Mouse (Mus musculus) kidney, embryonic 15.5 days (tissue): ENCODE results near the gene Ddx39b. TPM values are rescaled to one million over a fixed set of nuclear protein-coding genes. Genes with fewer than 3 reads are reported as not detected.
A peak's percentile ranks its signal among the peaks of the same experiment; 100 is the strongest.

Source experiments
- ATAC-seq: fragments of 200-750 bp; cut with Nextera tagmentation; replicated peaks from 2 replicates; pipeline ENCODE4 v1.8.0; 2017; ENCODE audit warnings: moderate TSS enrichment; ENCODE audit not compliant: low FRiP score
- H3K27ac ChIP-seq: fragments of 300-500 bp; sonication (generic); 2 replicates; pipeline ENCODE4 v1.5.1; 2015; ENCODE audit warnings: mild to moderate bottlenecking, inconsistent platforms
- H3K27me3 ChIP-seq: fragments of 300-500 bp; sonication (generic); 2 replicates; pipeline ENCODE4 v1.6.1; 2015; ENCODE audit warnings: inconsistent platforms
- H3K36me3 ChIP-seq: fragments of 300-500 bp; sonication (generic); 2 replicates; pipeline ENCODE4 v1.6.1; 2015; ENCODE audit warnings: inconsistent platforms
- H3K4me1 ChIP-seq: fragments of 300-500 bp; sonication (generic); 2 replicates; pipeline ENCODE4 v1.6.1; 2015; ENCODE audit warnings: inconsistent platforms
- H3K4me2 ChIP-seq: fragments of 300-500 bp; sonication (generic); 2 replicates; pipeline ENCODE4 v1.6.1; 2015; ENCODE audit warnings: moderate library complexity, mild to moderate bottlenecking, inconsistent platforms
- H3K4me3 ChIP-seq: fragments of 300-500 bp; sonication (generic); replicated peaks from 2 replicates; pipeline ENCODE4 v1.5.1; 2015; ENCODE audit warnings: mild to moderate bottlenecking, inconsistent platforms
- H3K9ac ChIP-seq: fragments of 300-500 bp; sonication (generic); 2 replicates; pipeline ENCODE4 v1.6.1; 2015; ENCODE audit warnings: mild to moderate bottlenecking, inconsistent platforms
- H3K9me3 ChIP-seq: fragments of 300-500 bp; sonication (generic); replicated peaks from 2 replicates; pipeline ENCODE4 v1.6.1; 2016; ENCODE audit warnings: inconsistent platforms
- WGBS: fragments of 180-500 bp; shearing (Covaris S2); methylation state at CpG from one replicate; pipeline ENCODE4 v1.1.7; 2015; ENCODE audit warnings: mixed read lengths; 5-methylcytosine and 5-hydroxymethylcytosine counted together
- polyA plus RNA-seq: library from polyadenylated mRNA; unstranded; fragments of >200 nt; fragmentation: Nextera tagmentation; extraction: Ambion mirVana; gene quantifications from 2 replicates; pipeline ENCODE4 v1.2.1, GENCODE M21; 2015

The Ddx39b gene
- polyA plus RNA-seq, 1 experiment from 2014 or later: 538 TPM

- H3K4me1 ChIP-seq: peaks cover 10% of the 10 kb centered on the region
- H3K27me3 ChIP-seq: peaks cover 70% of the 10 kb centered on the region
- H3K27ac ChIP-seq: no peak within 1 kb of the TSS
- 29% methylated on average over 13 of the region's 13 CpGs for WGBS
- H3K4me3 ChIP-seq: 0 out of 2 replicates have a peak within 1 kb of the TSS, but pooled peaks have one; percentile 4
- no peaks in the 10 kb centered on the region for H3K9me3 ChIP-seq
- H3K4me2 ChIP-seq: peak within 1 kb of the TSS; percentile 35
- no peak for ATAC-seq
- H3K36me3 ChIP-seq: no peaks in the 10 kb centered on the region
- H3K9ac ChIP-seq: no peak within 1 kb of the TSS
Observed at GRCm38 (mm10) chr17:35201787-35202186, 39.8 kb upstream of the Ddx39b start, which contains the start of gene Tnf. Tnf (minus strand) TSS chr17:35202007.

GRCm38 (mm10) chr17:35202442-35202841 lies 39.1 kb upstream of the Ddx39b start:
- Histone ChIP-seq H3K36me3 (no peaks in the 10 kb centered on the region), H3K4me1 (peaks cover 10% of the 10 kb centered on the region), H3K9ac (no peak overlapping the region), H3K27ac (no peak overlapping the region), H3K4me2 (no peak overlapping the region), H3K27me3 (peaks cover 66% of the 10 kb centered on the region), H3K9me3 (no peaks in the 10 kb centered on the region), H3K4me3 (no peak overlapping the region)
- 78% methylated on average over 4 of the region's 4 CpGs for WGBS
- ATAC-seq: no peak

GRCm38 (mm10) chr17:35204494-35205379 lies 36.8 kb upstream of the Ddx39b start, which contains the start of gene Lta:
Lta (minus strand) TSS chr17:35205351.
- H3K9ac ChIP-seq: no peak within 1 kb of the TSS
- no peak for ATAC-seq
- H3K4me2 ChIP-seq: no peak within 1 kb of the TSS
- no peak within 1 kb of the TSS for H3K4me3 ChIP-seq
- H3K36me3 ChIP-seq: no peaks in the 10 kb centered on the region
- H3K27ac ChIP-seq: no peak within 1 kb of the TSS
- no peaks in the 10 kb centered on the region for H3K9me3 ChIP-seq
- H3K4me1 ChIP-seq: peaks cover 10% of the 10 kb centered on the region
- peaks cover 53% of the 10 kb centered on the region for H3K27me3 ChIP-seq
- 38% methylated on average over 20 of the region's 20 CpGs for WGBS

- no peak overlapping the region for H3K4me2 ChIP-seq
- 44% methylated on average over 10 of the region's 10 CpGs for WGBS
- peaks cover 10% of the 10 kb centered on the region for H3K4me1 ChIP-seq
- H3K27me3 ChIP-seq: peaks cover 47% of the 10 kb centered on the region
- H3K4me3 ChIP-seq: no peak overlapping the region
- no peaks in the 10 kb centered on the region for H3K9me3 ChIP-seq
- no peaks in the 10 kb centered on the region for H3K36me3 ChIP-seq
- H3K9ac ChIP-seq: no peak overlapping the region
- no peak overlapping the region for H3K27ac ChIP-seq
- ATAC-seq: 0 out of 2 replicates have a peak, but pooled peaks have one; percentile 33
Observed at GRCm38 (mm10) chr17:35205380-35205769, 36.2 kb upstream of the Ddx39b start.

- no peaks in the 10 kb centered on the region for H3K36me3 ChIP-seq
- H3K9ac ChIP-seq: no peak overlapping the region
- H3K4me2 ChIP-seq: no peak overlapping the region
- WGBS: 84% methylated on average over 12 of the region's 12 CpGs
- H3K9me3 ChIP-seq: no peaks in the 10 kb centered on the region
- 0 out of 2 replicates have a peak, but pooled peaks cover 4% of the 10 kb centered on the region for H3K27me3 ChIP-seq
- H3K4me3 ChIP-seq: no peak overlapping the region
- H3K27ac ChIP-seq: no peak overlapping the region
- peaks cover 12% of the 10 kb centered on the region; the same call in 1 of the 2 replicates for H3K4me1 ChIP-seq
- no peak for ATAC-seq
Observed at GRCm38 (mm10) chr17:35209785-35210535, 31.6 kb upstream of the Ddx39b start.

- H3K4me1 ChIP-seq: peaks cover 7% of the 10 kb centered on the region; the same call in 1 of the 2 replicates
- H3K36me3 ChIP-seq: no peaks in the 10 kb centered on the region
- no peak for ATAC-seq
- no peak overlapping the region for H3K4me3 ChIP-seq
- H3K27me3 ChIP-seq: no peaks in the 10 kb centered on the region
- H3K4me2 ChIP-seq: no peak overlapping the region
- H3K27ac ChIP-seq: no peak overlapping the region
- no peak overlapping the region for H3K9ac ChIP-seq
- 42% methylated on average over 3 of the region's 3 CpGs for WGBS
- H3K9me3 ChIP-seq: no peaks in the 10 kb centered on the region
Observed at GRCm38 (mm10) chr17:35210593-35210992, 31.0 kb upstream of the Ddx39b start.

- Histone ChIP-seq H3K4me1 (peaks cover 7% of the 10 kb centered on the region; the same call in 1 of the 2 replicates), H3K27me3 (no peaks in the 10 kb centered on the region), H3K4me2 (no peak overlapping the region), H3K9ac (no peak overlapping the region), H3K9me3 (no peaks in the 10 kb centered on the region), H3K36me3 (no peaks in the 10 kb centered on the region), H3K4me3 (no peak overlapping the region), H3K27ac (no peak overlapping the region)
- no peak for ATAC-seq
- 94% methylated on average over 5 of the region's 5 CpGs for WGBS
Observed at GRCm38 (mm10) chr17:35213071-35213470, 28.5 kb upstream of the Ddx39b start.

GRCm38 (mm10) chr17:35218516-35219193 lies 22.9 kb upstream of the Ddx39b start:
- Histone ChIP-seq H3K27me3 (no peaks in the 10 kb centered on the region), H3K4me3 (no peak overlapping the region), H3K36me3 (peaks cover 41% of the 10 kb centered on the region), H3K27ac (peak overlapping the region; percentile 71), H3K4me2 (peak overlapping the region; percentile 17; the same call in 1 of the 2 replicates), H3K9me3 (no peaks in the 10 kb centered on the region), H3K4me1 (peaks cover 24% of the 10 kb centered on the region; the same call in 1 of the 2 replicates), H3K9ac (no peak overlapping the region)
- WGBS: 79% methylated on average over 18 of the region's 18 CpGs
- ATAC-seq: no peak

- 69% methylated on average over 6 of the region's 6 CpGs for WGBS
- Histone ChIP-seq H3K4me3 (no peak overlapping the region), H3K4me2 (no peak overlapping the region), H3K36me3 (peaks cover 47% of the 10 kb centered on the region), H3K4me1 (peaks cover 21% of the 10 kb centered on the region; the same call in 1 of the 2 replicates), H3K9me3 (no peaks in the 10 kb centered on the region), H3K9ac (no peak overlapping the region), H3K27me3 (no peaks in the 10 kb centered on the region), H3K27ac (peak overlapping the region; percentile 71)
- ATAC-seq: no peak
Observed at GRCm38 (mm10) chr17:35219601-35220041, 21.9 kb upstream of the Ddx39b start.

- H3K4me1 ChIP-seq: peaks cover 20% of the 10 kb centered on the region; the same call in 1 of the 2 replicates
- H3K4me3 ChIP-seq: no peak within 1 kb of the TSS
- ATAC-seq: no peak
- WGBS: 67% methylated on average over 28 of the region's 28 CpGs
- H3K27me3 ChIP-seq: no peaks in the 10 kb centered on the region
- no peak within 1 kb of the TSS for H3K9ac ChIP-seq
- H3K36me3 ChIP-seq: peaks cover 52% of the 10 kb centered on the region
- no peak within 1 kb of the TSS for H3K4me2 ChIP-seq
- H3K27ac ChIP-seq: peak within 1 kb of the TSS; percentile 71
- no peaks in the 10 kb centered on the region for H3K9me3 ChIP-seq
Observed at GRCm38 (mm10) chr17:35220156-35220952, 21.2 kb upstream of the Ddx39b start, which contains the start of gene Gm16181. Gm16181 (plus strand) TSS chr17:35220834.

- H3K27me3 ChIP-seq: no peaks in the 10 kb centered on the region
- H3K9me3 ChIP-seq: no peaks in the 10 kb centered on the region
- no peak overlapping the region for H3K4me2 ChIP-seq
- no peak; the same call in 1 of the 2 replicates for ATAC-seq
- 75% methylated on average over 6 of the region's 6 CpGs for WGBS
- no peak overlapping the region for H3K4me3 ChIP-seq
- H3K36me3 ChIP-seq: peaks cover 59% of the 10 kb centered on the region
- H3K9ac ChIP-seq: no peak overlapping the region
- H3K4me1 ChIP-seq: peaks cover 23% of the 10 kb centered on the region; the same call in 1 of the 2 replicates
- peak overlapping the region; percentile 61 for H3K27ac ChIP-seq
Observed at GRCm38 (mm10) chr17:35222299-35222698, 19.2 kb upstream of the Ddx39b start.
